Mouse (Mus musculus) limb, embryonic 13.5 days (tissue): ENCODE measurements around the gene Pvalb. TPM values are rescaled to one million over a fixed set of nuclear protein-coding genes. Genes with fewer than 3 reads are reported as not detected.

ENCODE experiments used
- ATAC-seq: fragments of 200-750 bp; cut with Nextera tagmentation; 2 replicates; pipeline ENCODE4 v1.8.0; 2017; ENCODE audit warnings: low read depth, moderate number of reproducible peaks, moderate TSS enrichment; ENCODE audit not compliant: low FRiP score
- H3K27ac ChIP-seq: fragments of 300-500 bp; sonication (generic); 2 replicates; pipeline ENCODE4 v1.5.1; 2015; ENCODE audit warnings: inconsistent platforms, mild to moderate bottlenecking, moderate library complexity
- H3K27me3 ChIP-seq: fragments of 300-500 bp; sonication (generic); 2 replicates; pipeline ENCODE4 v1.6.1; 2015; ENCODE audit warnings: mild to moderate bottlenecking, inconsistent platforms
- H3K36me3 ChIP-seq: fragments of 300-500 bp; sonication (generic); 2 replicates; pipeline ENCODE4 v1.6.1; 2015; ENCODE audit warnings: inconsistent platforms, mild to moderate bottlenecking, moderate library complexity
- H3K4me1 ChIP-seq: fragments of 300-500 bp; sonication (generic); 2 replicates; pipeline ENCODE4 v1.6.1; 2015; ENCODE audit warnings: inconsistent platforms
- H3K4me2 ChIP-seq: fragments of 300-500 bp; sonication (generic); replicated peaks from 2 replicates; pipeline ENCODE4 v1.6.1; 2015; ENCODE audit warnings: inconsistent platforms, mild to moderate bottlenecking, moderate library complexity
- H3K4me3 ChIP-seq: fragments of 300-500 bp; sonication (generic); 2 replicates; pipeline ENCODE4 v1.5.1; 2015; ENCODE audit warnings: moderate library complexity, mild to moderate bottlenecking, inconsistent platforms
- H3K9ac ChIP-seq: fragments of 300-500 bp; sonication (generic); 2 replicates; pipeline ENCODE4 v1.6.1; 2015; ENCODE audit warnings: mild to moderate bottlenecking, inconsistent platforms
- H3K9me3 ChIP-seq: fragments of 300-500 bp; sonication (generic); 2 replicates; pipeline ENCODE4 v1.6.1; 2016; ENCODE audit warnings: inconsistent platforms
- WGBS: fragments of 180-500 bp; shearing (Covaris S2); methylation state at CpG from one replicate; pipeline ENCODE4 v1.1.7; 2015; 5-methylcytosine and 5-hydroxymethylcytosine counted together
- polyA plus RNA-seq: library from polyadenylated mRNA; unstranded; fragments of >200 nt; fragmentation: Nextera tagmentation; extraction: Ambion mirVana; gene quantifications from 2 replicates; pipeline ENCODE4 v1.2.1, GENCODE M21; 2015

Pvalb gene
- polyA plus RNA-seq = 0.15 TPM in 1 of 2 replicates, not detected in the other

DNA sequence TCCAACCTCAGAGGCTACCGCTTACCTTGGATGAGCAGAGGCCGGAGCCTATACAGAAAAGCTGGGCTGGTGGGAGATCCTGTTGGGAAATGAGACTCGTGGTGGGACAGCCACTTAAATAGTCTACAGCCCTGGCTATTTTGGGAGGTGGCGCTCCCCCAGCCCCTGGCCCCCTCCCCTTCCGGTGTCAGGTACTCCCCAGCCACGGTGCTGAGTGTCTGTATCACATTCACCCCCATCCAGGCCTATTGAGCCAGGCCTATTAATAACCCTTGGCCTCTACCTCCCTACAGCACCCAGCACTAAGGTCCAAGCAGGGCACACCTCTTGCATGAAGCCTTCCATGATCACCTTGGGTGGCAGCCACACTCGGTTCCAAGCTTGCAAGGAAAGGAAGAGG lies at the start of gene Pvalb:
Pvalb (minus strand) TSS at position 89 of the 400 bp plus-strand sequence.
- 88% methylated on average over 7 of the region's 7 CpGs for WGBS
- Histone ChIP-seq H3K4me3 (no peak within 1 kb of the TSS), H3K4me2 (no peak within 1 kb of the TSS), H3K27ac (no peak within 1 kb of the TSS), H3K9ac (no peak within 1 kb of the TSS), H3K4me1 (peaks cover 6% of the 10 kb centered on the region; the same call in 1 of the 2 replicates), H3K27me3 (peaks cover 55% of the 10 kb centered on the region), H3K9me3 (peaks cover 2% of the 10 kb centered on the region; the same call in 1 of the 2 replicates), H3K36me3 (no peaks in the 10 kb centered on the region)
- ATAC-seq = no peak

DNA sequence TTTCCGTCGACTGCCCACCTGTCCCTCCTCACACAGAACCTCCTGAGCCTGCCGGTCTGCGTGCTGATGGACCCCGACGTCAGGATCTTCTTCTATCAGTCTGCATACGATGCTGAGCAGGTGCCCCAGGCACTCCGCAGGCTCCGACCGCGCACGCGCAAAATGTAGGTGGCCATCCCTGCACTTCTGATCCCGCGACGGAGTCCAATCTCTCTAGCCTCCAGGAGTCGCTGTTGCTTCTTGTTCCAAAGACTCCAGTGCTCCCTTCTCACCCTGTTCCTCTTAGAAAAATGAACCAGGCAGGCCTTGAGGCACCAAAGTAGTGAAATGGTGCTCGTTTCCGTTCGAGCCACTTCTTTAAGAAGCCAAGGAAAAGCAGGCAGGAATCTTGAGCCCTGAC lies 48.6 kb upstream of the Pvalb start:
- ATAC-seq = no peak
- no peaks in the 10 kb centered on the region for H3K36me3 ChIP-seq
- peaks cover 28% of the 10 kb centered on the region for H3K27me3 ChIP-seq
- no peak overlapping the region for H3K9ac ChIP-seq
- no peak overlapping the region for H3K27ac ChIP-seq
- H3K4me3 ChIP-seq = no peak overlapping the region
- 30% methylated on average over 20 of the region's 20 CpGs for WGBS
- no peak overlapping the region for H3K4me2 ChIP-seq
- no peaks in the 10 kb centered on the region for H3K9me3 ChIP-seq
- H3K4me1 ChIP-seq = no peaks in the 10 kb centered on the region

DNA sequence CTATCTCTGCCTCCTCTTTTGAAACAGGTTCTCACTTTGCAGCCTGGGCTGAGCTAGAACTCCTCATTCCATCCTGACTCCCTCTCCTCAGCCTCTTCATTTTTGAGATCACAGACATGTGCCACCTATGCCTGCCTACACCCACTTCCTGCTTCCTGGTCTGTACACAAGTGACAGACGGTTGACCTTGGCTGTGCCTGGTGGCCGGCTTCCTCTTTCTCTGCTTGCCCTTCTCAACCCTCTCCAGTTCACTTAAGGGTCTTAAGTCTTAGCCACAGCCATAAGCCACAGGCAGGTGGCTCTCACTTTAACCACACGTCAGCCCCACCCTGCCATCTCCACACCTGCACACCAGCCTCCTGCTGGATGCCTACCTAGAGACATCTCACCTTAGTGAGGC lies 42.2 kb upstream of the Pvalb start:
- WGBS = 63% methylated on average over 3 of the region's 3 CpGs
- H3K27me3 ChIP-seq = peaks cover 4% of the 10 kb centered on the region; the same call in 1 of the 2 replicates
- H3K4me2 ChIP-seq = no peak overlapping the region
- H3K27ac ChIP-seq = no peak overlapping the region
- no peaks in the 10 kb centered on the region for H3K36me3 ChIP-seq
- no peaks in the 10 kb centered on the region for H3K4me1 ChIP-seq
- no peak overlapping the region for H3K9ac ChIP-seq
- no peak for ATAC-seq
- H3K9me3 ChIP-seq = no peaks in the 10 kb centered on the region
- no peak overlapping the region for H3K4me3 ChIP-seq

DNA sequence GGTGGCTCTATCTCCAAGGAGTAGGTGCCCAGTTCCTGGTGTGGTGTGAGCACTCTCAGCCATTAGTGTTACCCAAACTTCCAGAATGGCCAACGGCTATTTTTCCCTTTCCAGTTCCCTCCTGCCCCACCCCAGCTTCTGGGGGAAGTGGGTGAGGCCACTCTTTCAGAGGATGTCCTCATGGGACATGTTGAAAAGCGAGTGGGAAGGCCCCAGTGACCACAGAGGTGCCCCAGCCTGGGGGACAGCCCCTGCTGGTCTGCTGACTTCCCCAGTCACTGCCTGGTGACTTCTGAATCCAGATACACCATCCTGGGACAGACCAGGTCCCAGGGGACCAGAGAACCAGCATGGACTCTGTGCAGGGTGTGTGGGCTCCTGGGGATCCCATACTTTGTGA lies 41.5 kb upstream of the Pvalb start:
- H3K36me3 ChIP-seq = no peaks in the 10 kb centered on the region
- H3K9me3 ChIP-seq = no peaks in the 10 kb centered on the region
- H3K4me1 ChIP-seq = no peaks in the 10 kb centered on the region
- H3K4me3 ChIP-seq = no peak overlapping the region
- no peak for ATAC-seq
- H3K4me2 ChIP-seq = no peak overlapping the region
- no peaks in the 10 kb centered on the region; the same call in 1 of the 2 replicates for H3K27me3 ChIP-seq
- WGBS = 69% methylated on average over 2 of the region's 2 CpGs
- no peak overlapping the region for H3K9ac ChIP-seq
- no peak overlapping the region for H3K27ac ChIP-seq

DNA sequence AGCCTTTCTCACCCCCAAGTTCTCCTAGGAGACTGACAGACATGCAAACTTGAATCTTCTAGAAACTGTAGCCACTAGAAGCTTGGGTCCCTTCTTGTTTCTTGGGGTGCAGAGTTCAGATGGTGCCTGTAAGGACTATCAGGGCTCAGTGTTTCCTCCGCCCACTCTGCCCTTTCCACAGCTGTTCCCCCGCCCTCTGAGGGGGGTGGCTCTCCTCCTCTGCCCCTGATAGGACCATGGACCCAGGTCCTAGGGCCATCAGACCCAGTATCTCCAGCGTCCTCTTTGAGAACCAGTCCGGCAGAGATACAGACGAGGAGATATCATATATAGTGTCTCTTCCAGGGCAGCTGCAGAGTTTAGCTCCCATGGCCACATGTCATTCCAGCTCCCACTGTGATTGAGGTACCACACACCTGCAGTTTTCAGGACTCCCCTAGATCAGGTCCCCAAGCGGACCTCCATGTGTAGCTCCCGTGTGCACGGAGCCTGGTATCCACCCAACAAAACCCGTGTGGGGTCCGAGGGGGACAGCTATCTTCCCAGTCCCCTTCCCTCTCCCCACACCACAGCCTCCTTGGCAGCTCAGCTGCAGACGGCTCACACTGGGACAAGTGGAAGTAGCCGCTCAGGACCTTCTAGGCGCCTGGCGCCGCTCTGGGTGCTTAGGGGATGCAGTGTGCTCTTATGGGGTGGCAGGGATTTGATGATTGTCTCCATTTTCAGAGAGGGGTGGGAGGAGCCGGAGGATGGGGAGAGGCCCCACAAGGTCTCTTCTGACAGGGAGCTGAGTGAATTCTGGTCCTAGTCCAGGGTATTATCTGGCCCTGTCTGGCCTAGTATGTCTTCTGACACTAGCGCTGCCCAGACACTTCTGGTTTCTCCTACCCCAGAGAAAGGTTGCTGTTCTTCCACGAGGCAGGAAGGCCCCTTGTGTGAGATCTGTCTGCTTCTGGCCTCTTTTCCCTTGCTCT lies 40.2 kb upstream of the Pvalb start:
- ATAC-seq = no peak
- H3K9me3 ChIP-seq = no peaks in the 10 kb centered on the region
- WGBS = 75% methylated on average over 18 of the region's 18 CpGs
- H3K4me2 ChIP-seq = no peak overlapping the region
- H3K9ac ChIP-seq = no peak overlapping the region
- no peak overlapping the region for H3K4me3 ChIP-seq
- no peak overlapping the region for H3K27ac ChIP-seq
- H3K36me3 ChIP-seq = no peaks in the 10 kb centered on the region
- H3K27me3 ChIP-seq = no peaks in the 10 kb centered on the region; the same call in 1 of the 2 replicates
- no peaks in the 10 kb centered on the region for H3K4me1 ChIP-seq

DNA sequence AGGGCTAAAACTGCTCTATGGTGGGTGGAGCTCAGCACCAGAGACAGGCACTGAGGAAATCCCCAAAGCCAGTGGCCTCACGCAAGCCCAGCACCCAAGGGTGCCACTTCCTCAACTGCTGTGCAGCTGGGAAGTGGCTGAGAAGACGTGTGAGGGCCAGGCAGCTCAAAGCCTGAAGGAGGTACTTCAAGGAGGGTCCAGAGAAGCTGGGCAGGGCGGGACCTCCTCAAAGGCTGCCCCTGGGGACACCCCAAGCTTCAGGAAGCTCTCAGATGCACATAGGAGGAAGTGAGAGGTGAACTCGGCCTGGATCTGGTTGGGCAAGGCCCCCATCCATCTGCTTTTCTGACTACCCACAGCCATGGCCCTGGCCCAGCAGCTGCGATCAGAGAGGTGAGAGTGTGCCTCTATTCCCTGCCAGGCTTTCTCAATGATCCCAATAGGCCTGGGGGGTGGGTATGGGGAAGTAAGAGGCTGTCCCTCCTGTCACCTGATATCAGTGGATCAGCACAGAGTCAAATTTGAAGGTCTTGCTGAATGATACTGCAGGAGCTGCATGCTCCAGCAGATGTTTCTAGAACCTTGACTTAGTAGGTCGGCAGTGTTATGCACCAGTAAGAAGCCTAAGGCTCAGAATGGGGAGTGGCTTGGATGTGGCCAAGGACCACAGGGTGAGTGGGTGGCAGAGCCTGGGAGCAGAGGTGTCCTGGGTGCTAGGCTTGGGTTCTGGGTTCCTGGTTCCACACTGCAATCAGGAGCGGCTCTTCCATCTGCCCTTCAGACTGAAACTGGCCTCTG lies 38.7 kb upstream of the Pvalb start, which contains the start of gene Ncf4:
Ncf4 (plus strand) TSS at position 107 of the 798 bp plus-strand sequence.
- ATAC-seq = no peak
- Histone ChIP-seq H3K4me3 (no peak within 1 kb of the TSS), H3K4me2 (no peak within 1 kb of the TSS), H3K27ac (no peak within 1 kb of the TSS), H3K9ac (no peak within 1 kb of the TSS; the same call in 1 of the 2 replicates), H3K36me3 (no peaks in the 10 kb centered on the region), H3K27me3 (no peaks in the 10 kb centered on the region), H3K4me1 (no peaks in the 10 kb centered on the region), H3K9me3 (no peaks in the 10 kb centered on the region)
- WGBS = 66% methylated on average over 7 of the region's 7 CpGs

DNA sequence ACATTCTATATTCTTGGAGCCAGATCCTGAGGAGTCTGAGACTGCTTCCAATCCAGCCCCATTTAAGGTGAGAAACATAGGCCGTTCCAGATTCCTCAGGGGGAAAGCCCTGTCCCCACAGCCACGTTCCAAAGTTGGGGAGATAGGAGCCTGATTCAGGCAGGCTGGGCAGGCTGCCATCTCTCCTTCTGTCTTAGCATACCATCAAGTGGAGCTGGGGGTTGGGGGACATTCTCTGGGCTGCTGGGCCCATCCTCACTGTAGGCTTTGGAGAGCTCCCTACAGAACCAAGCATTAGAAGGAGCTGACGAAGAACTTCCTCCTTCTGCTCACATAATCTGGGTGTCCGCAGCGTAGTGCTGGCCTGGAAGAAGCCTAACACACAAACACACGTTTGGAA lies 37.6 kb upstream of the Pvalb start:
- Histone ChIP-seq H3K9me3 (no peaks in the 10 kb centered on the region), H3K4me3 (no peak overlapping the region), H3K27me3 (no peaks in the 10 kb centered on the region), H3K9ac (no peak overlapping the region), H3K4me2 (no peak overlapping the region), H3K4me1 (no peaks in the 10 kb centered on the region), H3K36me3 (no peaks in the 10 kb centered on the region), H3K27ac (no peak overlapping the region)
- ATAC-seq = no peak
- 73% methylated on average over 6 of the region's 6 CpGs for WGBS

DNA sequence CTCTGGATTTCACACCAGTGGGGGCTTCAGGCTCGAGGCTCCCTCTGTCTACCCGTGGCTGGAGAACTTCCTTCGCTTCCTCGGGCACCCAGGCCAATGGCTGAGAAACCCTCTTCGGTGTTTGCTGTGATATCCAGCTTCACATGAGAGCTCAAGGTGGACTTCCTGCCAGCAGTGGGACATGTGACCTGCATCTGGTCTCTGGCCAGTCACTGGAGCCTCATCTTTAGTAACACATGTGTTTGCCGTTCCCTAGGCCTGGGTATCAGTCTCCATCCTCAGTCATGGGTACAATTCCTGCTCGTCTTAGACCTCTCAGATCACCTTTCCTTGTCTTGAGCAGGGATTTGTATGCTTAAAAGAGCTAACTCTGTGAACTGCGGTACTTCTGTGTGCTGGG lies 36.9 kb upstream of the Pvalb start:
- H3K9ac ChIP-seq = no peak overlapping the region
- no peak overlapping the region for H3K4me3 ChIP-seq
- 73% methylated on average over 8 of the region's 8 CpGs for WGBS

DNA sequence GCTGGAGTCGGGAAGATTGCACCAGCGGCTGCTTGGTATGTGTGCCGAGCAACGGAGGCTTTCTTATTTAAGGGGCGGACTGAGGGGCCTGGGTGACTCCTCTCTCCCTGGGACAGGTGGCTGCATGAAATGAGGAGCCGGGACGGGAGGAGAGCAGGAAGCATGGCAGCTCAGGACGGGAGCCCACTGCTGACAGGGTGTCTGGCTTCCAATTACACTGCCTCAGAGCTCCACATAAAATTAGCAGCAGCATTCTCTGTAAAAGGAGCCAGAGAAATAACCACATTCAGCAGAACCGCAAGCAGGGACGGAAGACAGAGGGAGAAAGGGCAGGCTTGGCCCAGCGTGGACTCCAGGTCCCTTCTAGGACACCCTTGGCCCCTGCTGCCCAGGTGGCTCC lies 35.1 kb upstream of the Pvalb start:
- Histone ChIP-seq H3K9me3 (no peaks in the 10 kb centered on the region), H3K4me3 (no peak overlapping the region), H3K9ac (no peak overlapping the region), H3K27ac (no peak overlapping the region), H3K36me3 (no peaks in the 10 kb centered on the region), H3K4me2 (no peak overlapping the region), H3K27me3 (no peaks in the 10 kb centered on the region), H3K4me1 (no peaks in the 10 kb centered on the region)
- 17% methylated on average over 11 of the region's 11 CpGs for WGBS
- no peak for ATAC-seq

More for the DNA sequence above, 36.9 kb upstream of the Pvalb start:
- Histone ChIP-seq H3K27me3 (no peaks in the 10 kb centered on the region), H3K4me2 (no peak overlapping the region), H3K9me3 (no peaks in the 10 kb centered on the region), H3K36me3 (no peaks in the 10 kb centered on the region), H3K27ac (no peak overlapping the region), H3K4me1 (no peaks in the 10 kb centered on the region)
- no peak for ATAC-seq

DNA sequence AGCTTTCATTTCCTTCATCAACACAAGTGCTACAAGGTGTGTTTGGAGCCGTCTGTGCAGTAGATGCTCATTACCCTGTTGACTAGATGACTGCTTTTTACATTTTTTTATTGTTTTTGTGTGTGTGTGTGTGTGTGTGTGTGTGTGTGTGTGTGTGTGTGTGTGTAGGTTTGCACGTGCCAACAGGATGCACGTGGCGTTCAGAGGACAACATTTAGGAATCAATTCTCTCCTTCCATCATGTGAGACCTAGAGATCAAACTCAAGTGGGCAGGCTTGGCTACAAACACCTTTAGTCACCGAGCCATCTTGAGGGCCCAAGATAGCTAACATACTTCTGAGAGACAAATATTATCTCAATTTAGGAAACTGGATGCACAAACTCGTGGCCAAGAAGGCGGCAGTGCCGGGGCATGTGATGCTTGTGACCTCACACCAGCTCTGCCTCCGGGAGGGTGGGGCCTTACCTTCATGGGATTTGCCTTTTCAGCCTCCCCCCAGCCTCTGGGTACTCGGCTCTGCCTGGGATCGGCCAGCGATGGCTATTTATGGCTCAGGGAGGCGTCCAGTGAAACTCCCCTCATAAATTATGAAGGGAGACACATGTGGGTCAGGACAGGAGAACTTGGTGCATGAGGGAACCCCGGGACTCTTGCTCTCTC lies 33.9 kb upstream of the Pvalb start:
- H3K27ac ChIP-seq = no peak overlapping the region
- no peak overlapping the region for H3K9ac ChIP-seq
- H3K4me1 ChIP-seq = no peaks in the 10 kb centered on the region
- 57% methylated on average over 14 of the region's 14 CpGs for WGBS
- H3K4me2 ChIP-seq = no peak overlapping the region
- no peaks in the 10 kb centered on the region for H3K9me3 ChIP-seq
- no peak overlapping the region for H3K4me3 ChIP-seq
- no peaks in the 10 kb centered on the region for H3K36me3 ChIP-seq
- H3K27me3 ChIP-seq = peaks cover 4% of the 10 kb centered on the region; the same call in 1 of the 2 replicates
- ATAC-seq = no peak

DNA sequence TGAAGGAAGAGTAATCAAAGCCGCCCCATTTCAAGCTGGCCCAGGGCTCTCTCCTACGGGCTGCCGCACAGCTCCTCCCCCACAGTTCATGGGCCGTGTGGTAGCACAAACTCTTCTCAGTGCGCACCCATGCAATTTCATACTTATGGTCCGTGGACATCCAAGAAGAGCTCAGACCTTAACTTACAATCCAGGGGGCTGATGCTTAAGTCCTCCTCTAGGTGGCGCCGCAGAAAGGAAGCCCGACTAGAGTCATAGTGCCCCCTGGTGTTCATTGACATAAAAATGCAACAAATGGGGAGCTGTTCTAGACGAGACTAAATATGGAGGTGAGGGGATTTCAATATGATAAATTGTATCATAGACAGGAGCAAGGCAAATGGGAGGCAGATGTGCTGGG lies 33.3 kb upstream of the Pvalb start:
- Histone ChIP-seq H3K4me1 (no peaks in the 10 kb centered on the region), H3K36me3 (no peaks in the 10 kb centered on the region), H3K4me3 (no peak overlapping the region), H3K9ac (no peak overlapping the region), H3K27me3 (peaks cover 4% of the 10 kb centered on the region; the same call in 1 of the 2 replicates), H3K27ac (no peak overlapping the region), H3K4me2 (no peak overlapping the region), H3K9me3 (no peaks in the 10 kb centered on the region)
- 22% methylated on average over 10 of the region's 10 CpGs for WGBS
- no peak for ATAC-seq
